Mouse (Mus musculus): ENCODE results near the gene Pmepa1. TPM values are rescaled to one million over a fixed set of nuclear protein-coding genes. Genes with fewer than 3 reads are reported as not detected.

Pmepa1 gene
- total and polyA plus RNA-seq, 3 experiments: not detected

DNA sequence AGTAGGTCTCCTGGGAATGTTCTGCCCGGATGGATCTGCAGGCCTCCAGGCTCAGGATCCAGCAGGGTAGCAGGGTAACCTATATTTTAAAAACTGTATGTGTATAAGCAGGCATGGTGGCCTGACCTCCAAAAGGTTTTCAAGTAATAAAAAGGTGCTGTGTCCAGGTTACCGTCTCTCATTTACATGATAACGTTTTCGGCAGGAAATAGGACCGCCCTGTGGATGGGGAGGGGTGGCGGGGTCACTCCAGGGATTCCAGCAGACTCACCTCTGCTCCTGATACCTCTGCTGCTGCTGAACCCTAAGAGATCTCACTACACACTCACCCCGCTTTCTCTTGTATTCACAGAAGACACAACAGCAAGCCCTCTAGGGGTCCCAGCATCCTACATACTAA lies 50.4 kb downstream of the Pmepa1 start:
- H3K4me1 ChIP-seq (ENCODE audit: control insufficient read depth in 1 of 2, insufficient read depth in 2 of 2, low read length in 2 of 2): no peaks in the 10 kb centered on the region
- no peak for DNase-seq (ENCODE audit: low read depth, low spot score)
- no peak overlapping the region for H3K27ac ChIP-seq (ENCODE audit: control insufficient read depth, low read depth, low read length)
- H3K9ac ChIP-seq (ENCODE audit: control insufficient read depth, low read depth, low read length, poor library complexity, severe bottlenecking): no peak overlapping the region
- H3K27me3 ChIP-seq (ENCODE audit: control insufficient read depth in 1 of 2, insufficient read depth in 2 of 2, low read length in 2 of 2): no peaks in the 10 kb centered on the region
- TF ChIP-seq MAZ (IDR thresholded peaks at IDR 0.05; ENCODE audit: low read depth, low read length) (no peak), TBP (IDR thresholded peaks at IDR 0.05; ENCODE audit: low read depth, low read length) (no peak), USF1 (IDR thresholded peaks at IDR 0.05; ENCODE audit: low read depth, low read length) (no peak), CHD1 (IDR thresholded peaks at IDR 0.05; ENCODE audit: low read depth, low read length) (no peak), JUND (IDR thresholded peaks at IDR 0.05; ENCODE audit: low read depth, low read length) (no peak), UBTF (IDR thresholded peaks at IDR 0.05; ENCODE audit: borderline replicate concordance, insufficient read depth, low read depth, low read length) (no peak), EP300 (IDR thresholded peaks at IDR 0.05; ENCODE audit: low read depth in 1 of 2, low read length in 2 of 2) (no peak), TAL1 (IDR thresholded peaks at IDR 0.05; ENCODE audit: low read length) (no peak), CTCF (IDR thresholded peaks at IDR 0.05 in 2 of 3, conservative IDR thresholded peaks at IDR 0.05 in 1 of 3; ENCODE audit: control insufficient read depth in 1 of 3, insufficient read depth in 1 of 3, low read depth in 2 of 3, low read length in 3 of 3, poor library complexity in 1 of 3, severe bottlenecking in 1 of 3) (no peak), KAT2A (conservative IDR thresholded peaks at IDR 0.05; ENCODE audit: low read depth, low read length) (no peak), MAX (IDR thresholded peaks at IDR 0.05; ENCODE audit: low read length) (no peak), HCFC1 (IDR thresholded peaks at IDR 0.05; ENCODE audit: low read depth, low read length) (no peak), CHD2 (IDR thresholded peaks at IDR 0.05; ENCODE audit: low read length) (no peak), ELF1 (IDR thresholded peaks at IDR 0.05; ENCODE audit: low read depth, low read length) (no peak), GATA1 (IDR thresholded peaks at IDR 0.05; ENCODE audit: low read depth, low read length) (no peak), GABPA (IDR thresholded peaks at IDR 0.05; ENCODE audit: low read depth, low read length) (no peak)
- no peak overlapping the region for H3K4me3 ChIP-seq (ENCODE audit: control insufficient read depth in 1 of 2, insufficient read depth in 1 of 2, low read depth in 2 of 2, low read length in 2 of 2)
- no peaks in the 10 kb centered on the region for H3K9me3 ChIP-seq (replicated peaks; ENCODE audit: insufficient read depth, low read length)
- H3K36me3 ChIP-seq (ENCODE audit: control insufficient read depth in 1 of 2, insufficient read depth in 2 of 2, low read length in 2 of 2): no peaks in the 10 kb centered on the region
- H3K79me2 ChIP-seq (ENCODE audit: control insufficient read depth, insufficient read depth, low read length, poor library complexity): no peaks in the 10 kb centered on the region

DNA sequence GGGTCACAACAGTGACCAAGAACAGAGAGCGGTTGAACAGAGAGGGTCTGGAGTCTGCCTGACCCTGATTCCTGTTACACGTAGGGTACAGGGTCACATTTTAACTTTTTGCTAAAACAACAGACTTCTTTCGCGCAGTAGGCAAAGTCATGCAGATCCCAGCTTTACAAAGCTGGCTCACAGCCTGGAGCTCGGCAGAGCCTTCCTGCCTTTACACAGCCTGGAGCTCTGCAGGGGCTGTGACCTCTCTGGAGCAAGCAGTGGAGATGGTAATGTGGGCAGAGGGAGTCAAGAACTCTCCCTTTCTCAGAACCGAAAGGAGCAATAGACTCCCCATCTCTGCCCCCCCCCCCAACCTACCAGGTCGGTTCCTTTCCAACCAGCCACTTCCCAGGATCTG lies 51.5 kb downstream of the Pmepa1 start:
- Histone ChIP-seq H3K9me3 (replicated peaks; ENCODE audit: insufficient read depth, low read length) (no peaks in the 10 kb centered on the region), H3K9ac (ENCODE audit: control insufficient read depth, low read depth, low read length, poor library complexity, severe bottlenecking) (no peak overlapping the region), H3K36me3 (ENCODE audit: control insufficient read depth in 1 of 2, insufficient read depth in 2 of 2, low read length in 2 of 2) (no peaks in the 10 kb centered on the region), H3K4me3 (ENCODE audit: control insufficient read depth in 1 of 2, insufficient read depth in 1 of 2, low read depth in 2 of 2, low read length in 2 of 2) (no peak overlapping the region), H3K27me3 (ENCODE audit: control insufficient read depth in 1 of 2, insufficient read depth in 2 of 2, low read length in 2 of 2) (no peaks in the 10 kb centered on the region), H3K4me1 (ENCODE audit: control insufficient read depth in 1 of 2, insufficient read depth in 2 of 2, low read length in 2 of 2) (no peaks in the 10 kb centered on the region), H3K27ac (ENCODE audit: control insufficient read depth, low read depth, low read length) (no peak overlapping the region), H3K79me2 (ENCODE audit: control insufficient read depth, insufficient read depth, low read length, poor library complexity) (no peaks in the 10 kb centered on the region)
- DNase-seq (ENCODE audit: low read depth, low spot score): no peak
- no peak for TF ChIP-seq EP300 (IDR thresholded peaks at IDR 0.05; ENCODE audit: low read depth in 1 of 2, low read length in 2 of 2)
- TF ChIP-seq MAFK (IDR thresholded peaks at IDR 0.05; ENCODE audit: borderline replicate concordance, low read depth, low read length): no peak
- no peak for TF ChIP-seq KAT2A (conservative IDR thresholded peaks at IDR 0.05; ENCODE audit: low read depth, low read length)

All from MEL (cell line).